Mouse (Mus musculus) cerebellum, adult 11 months (tissue): ENCODE results near the gene Med17.

Experiments used
- DNase-seq: peaks from one replicate; pipeline ENCODE4 v3.0.0; 2022

The Med17 gene

GRCm38 (mm10) chr9:15287846-15288245 lies 8.1 kb upstream of the Med17 start:
- no peak for DNase-seq

DNA sequence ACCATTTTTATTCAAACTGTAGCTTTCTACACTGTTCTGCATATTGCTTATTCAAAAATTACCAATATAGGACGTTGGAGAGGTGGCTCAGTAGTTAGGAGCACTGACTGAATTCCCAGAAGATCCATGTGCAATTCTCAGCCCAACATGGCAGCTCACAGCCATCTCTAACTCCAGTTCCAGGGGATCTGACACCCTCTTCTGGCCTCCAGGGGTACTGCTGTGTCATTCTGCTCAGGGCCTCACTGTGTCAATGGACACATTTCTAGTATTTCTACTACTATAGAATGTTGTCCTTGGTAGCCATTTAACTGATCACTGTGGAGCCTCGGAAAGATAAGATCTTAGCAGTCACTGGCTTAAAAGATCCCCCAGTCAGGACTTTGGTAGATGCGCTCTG lies 5.7 kb upstream of the Med17 start:
- no peak for DNase-seq

GRCm38 (mm10) chr9:15280491-15280879 lies 754 bp upstream of the Med17 start:
- no peak for DNase-seq

GRCm38 (mm10) chr9:15279139-15279648 lies 537 bp downstream of the Med17 start:
- no peak for DNase-seq

DNA sequence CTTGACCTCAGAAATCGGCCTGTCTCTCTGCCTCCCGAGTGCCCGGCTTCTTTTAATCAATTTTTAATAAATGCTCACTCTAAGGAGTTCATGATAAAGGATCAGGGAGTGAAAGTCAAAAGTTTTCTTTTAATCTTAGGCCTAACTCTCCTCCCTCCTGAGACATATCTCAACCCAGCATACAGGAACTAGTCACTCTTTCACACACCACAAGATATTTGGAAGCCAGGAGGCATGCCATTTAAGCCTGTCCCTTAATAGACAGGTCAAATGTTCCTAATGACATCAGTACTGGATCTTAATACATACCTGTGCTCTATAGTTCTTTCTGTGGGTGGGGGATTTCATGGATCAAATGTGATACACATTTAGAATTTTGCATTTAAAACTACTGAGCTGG lies 1.4 kb downstream of the Med17 start:
- DNase-seq = no peak

GRCm38 (mm10) chr9:15276855-15277254 lies 2.9 kb downstream of the Med17 start:
- DNase-seq = no peak

DNA sequence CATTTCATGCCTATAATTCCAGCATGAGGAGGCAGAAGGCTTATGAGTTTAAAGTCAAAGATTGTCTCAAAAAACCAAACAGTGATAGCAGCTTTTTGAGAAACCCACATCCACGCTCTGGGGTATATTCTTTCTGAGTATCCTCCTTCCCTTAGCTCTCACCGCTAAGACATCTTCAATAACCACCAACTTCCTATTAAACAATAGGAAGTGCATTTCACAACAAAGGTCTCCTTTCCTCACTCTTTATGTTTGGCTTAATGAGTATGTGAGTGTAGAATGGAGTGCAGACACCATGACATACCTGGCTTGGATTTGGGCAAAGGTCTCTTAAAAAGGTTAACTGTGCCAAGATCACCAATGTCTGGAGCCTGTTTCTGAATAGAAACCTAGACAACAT lies 5.8 kb downstream of the Med17 start:
- DNase-seq = no peak

GRCm38 (mm10) chr9:15263487-15263886 lies 16.2 kb downstream of the Med17 start:
- peak; percentile 31 for DNase-seq

DNA sequence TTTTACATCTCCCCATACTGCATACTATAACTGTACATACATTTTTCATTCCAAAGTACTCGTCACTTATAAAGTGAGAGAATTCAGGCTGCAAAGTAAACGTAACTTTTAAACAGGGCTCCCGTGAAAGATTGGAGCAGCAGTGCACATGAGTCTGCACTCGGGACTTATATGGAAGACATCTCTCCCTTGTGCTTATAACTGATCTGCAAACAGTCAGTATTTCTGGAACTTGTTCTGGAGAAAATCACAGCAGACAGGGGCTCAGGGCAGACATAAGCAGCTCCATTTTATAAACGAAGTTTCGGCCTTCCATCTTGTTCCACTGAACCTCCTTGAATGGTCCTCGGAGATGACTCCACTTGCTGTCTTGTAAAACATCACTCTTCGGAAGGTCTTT lies 17.8 kb downstream of the Med17 start:
- no peak for DNase-seq

DNA sequence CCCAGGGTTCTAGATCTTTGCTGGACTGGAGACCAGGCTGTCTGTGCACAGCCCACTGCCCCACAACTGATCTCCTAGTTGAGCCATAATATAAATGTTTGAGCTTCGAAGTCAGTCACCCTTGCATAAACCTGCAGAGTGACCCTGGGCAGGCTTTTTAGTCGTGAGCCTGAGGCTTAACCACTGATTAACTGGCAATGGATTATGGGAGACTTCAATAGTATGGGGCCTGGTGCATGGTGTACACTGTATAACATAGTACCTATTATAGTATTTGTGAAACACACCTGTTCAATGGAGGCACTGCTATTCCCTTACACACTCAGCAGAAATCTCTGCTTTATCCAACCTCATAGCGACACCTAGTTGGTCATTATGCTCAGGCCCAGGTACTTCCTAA lies 23.5 kb downstream of the Med17 start:
- no peak for DNase-seq

DNA sequence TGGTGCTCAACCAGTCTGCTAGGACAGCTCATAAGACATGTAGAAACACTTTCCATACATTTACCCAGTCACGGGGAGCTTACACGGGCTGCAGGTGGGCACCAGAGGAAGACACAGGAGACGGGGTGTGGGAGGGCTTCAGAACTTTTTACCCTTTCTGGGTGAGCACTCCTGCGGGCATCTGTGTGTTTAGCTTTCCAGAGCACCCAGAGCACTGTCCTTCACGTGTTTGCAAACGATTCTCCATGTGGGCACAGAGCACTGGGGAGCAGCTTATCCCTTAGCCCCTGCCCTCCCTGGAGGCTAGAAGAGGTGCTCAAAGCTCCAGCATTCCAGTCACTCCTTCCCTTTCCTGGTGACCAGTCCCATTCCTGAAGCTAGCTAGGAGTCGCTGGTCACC lies 25.2 kb downstream of the Med17 start:
- DNase-seq = no peak

- DNase-seq = no peak
These were observed 27.5 kb downstream of the Med17 start for GRCm38 (mm10) chr9:15252196-15252595.

DNA sequence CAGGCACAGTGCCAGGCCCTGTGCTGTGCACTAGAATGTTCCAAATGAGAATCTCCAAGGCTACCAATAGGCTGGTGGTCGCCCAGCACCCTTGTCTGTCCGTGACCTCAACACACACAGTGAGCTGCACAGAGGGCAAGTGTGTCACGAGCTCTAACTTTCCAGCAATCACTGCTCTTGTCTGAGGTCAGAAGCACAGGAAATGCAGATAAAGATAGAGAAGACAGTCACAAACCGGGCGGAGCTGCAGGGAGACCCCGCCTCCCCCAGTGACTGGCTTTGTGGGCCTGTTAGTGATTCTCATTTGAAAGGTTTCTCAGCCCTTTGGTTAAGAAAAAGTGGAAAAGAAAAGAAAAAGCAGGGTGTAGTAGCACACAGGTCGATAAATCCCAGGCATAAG lies 29.4 kb downstream of the Med17 start:
- DNase-seq = no peak

GRCm38 (mm10) chr9:15245319-15246075 lies 34.2 kb downstream of the Med17 start:
- no peak for DNase-seq

- DNase-seq = no peak
These were observed 37.6 kb downstream of the Med17 start for GRCm38 (mm10) chr9:15242130-15242529.

DNA sequence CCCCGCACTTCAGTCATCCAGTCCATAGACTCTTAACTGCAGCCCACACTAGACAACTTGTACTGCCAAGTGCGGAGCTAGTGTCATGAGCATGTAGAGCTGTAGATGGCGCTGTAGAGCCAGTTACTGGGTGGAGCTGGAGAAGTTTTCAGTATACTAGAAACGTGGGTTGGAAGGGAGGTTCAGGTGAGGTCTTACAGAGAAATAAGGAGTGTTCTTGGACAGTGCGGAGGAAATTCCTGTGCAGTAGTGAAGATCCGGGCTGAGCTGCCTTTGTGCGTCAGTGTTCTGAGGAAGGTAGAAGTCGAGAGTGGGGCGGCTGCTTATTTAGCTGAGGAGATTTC lies 38.2 kb downstream of the Med17 start:
- DNase-seq = no peak

- no peak for DNase-seq
These were observed 38.7 kb downstream of the Med17 start for GRCm38 (mm10) chr9:15240863-15241595.

DNA sequence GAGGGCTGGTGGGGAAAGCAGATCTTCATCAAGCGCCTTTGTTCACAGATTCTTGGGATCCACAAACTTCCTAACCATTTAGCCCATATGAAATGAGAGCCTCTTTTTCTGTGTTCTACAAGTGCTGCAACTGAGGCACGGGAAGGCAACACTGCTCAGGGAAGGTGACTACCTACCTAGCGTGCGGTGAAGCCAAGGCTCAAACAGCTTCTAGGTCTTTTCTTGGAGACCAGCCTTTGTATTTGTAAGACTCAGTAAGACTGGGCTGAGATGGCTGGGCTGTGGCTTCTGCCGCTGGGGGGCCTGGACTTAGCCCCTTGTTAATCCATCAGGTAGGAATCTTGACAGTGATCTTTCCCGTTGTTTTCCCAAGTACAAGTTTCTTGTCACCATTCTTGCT lies 39.7 kb downstream of the Med17 start:
- DNase-seq = no peak

GRCm38 (mm10) chr9:15239042-15239925 lies 40.4 kb downstream of the Med17 start, which contains the start of gene Vstm5:
Vstm5 (plus strand) TSS chr9:15239045.
- DNase-seq = no peak

GRCm38 (mm10) chr9:15238297-15238990 lies 41.3 kb downstream of the Med17 start:
- DNase-seq = no peak

- DNase-seq = no peak
These were observed 42.0 kb downstream of the Med17 start for GRCm38 (mm10) chr9:15237516-15238296.

DNA sequence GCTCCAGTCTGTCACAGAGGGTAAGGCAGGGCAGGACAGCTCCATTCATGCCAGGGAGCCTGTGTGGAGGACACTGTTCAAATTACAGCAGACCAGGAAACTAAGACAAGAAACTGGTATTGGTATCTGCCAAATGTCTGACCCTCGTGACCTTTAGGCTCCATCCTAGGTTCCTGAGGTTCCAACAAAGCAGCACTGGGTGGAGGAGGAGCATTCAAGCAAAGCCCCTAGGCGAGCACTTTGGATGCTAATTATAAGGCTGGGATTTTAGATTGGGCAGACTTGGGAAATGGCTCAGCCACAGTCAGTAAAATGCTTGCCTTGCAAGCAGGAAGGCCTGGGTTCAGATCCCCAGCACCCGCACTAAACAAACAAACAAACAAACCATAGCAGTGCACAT lies 43.7 kb downstream of the Med17 start:
- no peak for DNase-seq
